Mouse (Mus musculus) ES-Bruce4 (cell line): ENCODE measurements at regions not wholly inside any gene's neighbourhood (a gene's known extent, or its start where the extent isn't known, plus 50 kb on each side); places are given as distances from the start of the nearest gene placed in this dataset.

Experiments
- H3K27ac ChIP-seq: 2 replicates; pipeline ENCODE4 v1.5.1; 2012; ENCODE audit warnings: low read length, inconsistent platforms; ENCODE audit not compliant: insufficient read depth
- H3K27me3 ChIP-seq: 2 replicates; pipeline ENCODE4 v1.6.1; 2012; ENCODE audit warnings: mild to moderate bottlenecking, low read length, inconsistent platforms; ENCODE audit not compliant: control insufficient read depth, poor library complexity, insufficient read depth, severe bottlenecking
- H3K36me3 ChIP-seq: 2 replicates; pipeline ENCODE4 v1.6.1; 2012; ENCODE audit warnings: inconsistent platforms, mild to moderate bottlenecking, low read length, moderate library complexity; ENCODE audit not compliant: control insufficient read depth, poor library complexity, insufficient read depth, severe bottlenecking
- H3K4me1 ChIP-seq: one replicate; pipeline ENCODE4 v1.8.1; 2011; ENCODE audit warnings: low read length; ENCODE audit not compliant: control insufficient read depth, insufficient read depth
- H3K4me3 ChIP-seq: 2 replicates; pipeline ENCODE4 v1.5.1; 2011; ENCODE audit warnings: low read depth, mild to moderate bottlenecking, low read length
- H3K9ac ChIP-seq: 2 replicates; pipeline ENCODE4 v1.6.1; 2012; ENCODE audit warnings: low read depth, mild to moderate bottlenecking, inconsistent platforms; ENCODE audit not compliant: poor library complexity, severe bottlenecking
- H3K9me3 ChIP-seq: replicated peaks from 2 replicates; pipeline ENCODE4 v1.6.1; 2012; ENCODE audit warnings: mild to moderate bottlenecking, low read length, inconsistent platforms; ENCODE audit not compliant: control insufficient read depth, poor library complexity, insufficient read depth, severe bottlenecking
- CTCF ChIP-seq: IDR thresholded peaks from one replicate; pipeline ENCODE4 v1.8.1; 2011; ENCODE audit warnings: low read depth, low read length
- EP300 ChIP-seq: IDR thresholded peaks from 2 replicates; pipeline ENCODE4 v1.6.1; 2011; ENCODE audit warnings: low read depth, low read length; ENCODE audit not compliant: insufficient read depth
- POLR2A ChIP-seq: IDR thresholded peaks from one replicate; pipeline ENCODE4 v1.8.1; 2011; ENCODE audit warnings: low read length; ENCODE audit not compliant: insufficient read depth

DNA sequence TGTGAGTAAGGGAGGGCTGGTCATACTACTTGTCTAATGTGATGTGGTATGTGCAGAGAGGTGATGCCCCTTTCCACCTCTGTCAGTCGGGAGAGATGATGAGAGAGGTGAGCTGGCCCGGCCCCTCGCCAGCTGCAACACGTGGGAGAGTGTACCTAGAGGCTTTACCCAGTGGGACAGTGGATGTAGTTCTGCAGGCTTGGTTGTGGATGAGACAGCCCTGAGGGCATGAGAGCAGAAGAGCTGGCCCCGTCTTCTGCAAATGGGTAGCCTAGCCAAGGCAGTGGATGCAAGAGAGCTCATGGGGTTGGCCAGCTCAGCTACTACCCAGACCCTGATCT lies 88.1 kb upstream of the Gnai1 start:
- Histone ChIP-seq H3K4me1 (no peaks in the 10 kb centered on the region), H3K9ac (no peak overlapping the region), H3K27me3 (no peaks in the 10 kb centered on the region), H3K27ac (no peak overlapping the region), H3K36me3 (no peaks in the 10 kb centered on the region), H3K4me3 (no peak overlapping the region), H3K9me3 (peaks cover 34% of the 10 kb centered on the region)
- no peak for TF ChIP-seq EP300
- TF ChIP-seq CTCF, result no peak
- no peak for TF ChIP-seq POLR2A

DNA sequence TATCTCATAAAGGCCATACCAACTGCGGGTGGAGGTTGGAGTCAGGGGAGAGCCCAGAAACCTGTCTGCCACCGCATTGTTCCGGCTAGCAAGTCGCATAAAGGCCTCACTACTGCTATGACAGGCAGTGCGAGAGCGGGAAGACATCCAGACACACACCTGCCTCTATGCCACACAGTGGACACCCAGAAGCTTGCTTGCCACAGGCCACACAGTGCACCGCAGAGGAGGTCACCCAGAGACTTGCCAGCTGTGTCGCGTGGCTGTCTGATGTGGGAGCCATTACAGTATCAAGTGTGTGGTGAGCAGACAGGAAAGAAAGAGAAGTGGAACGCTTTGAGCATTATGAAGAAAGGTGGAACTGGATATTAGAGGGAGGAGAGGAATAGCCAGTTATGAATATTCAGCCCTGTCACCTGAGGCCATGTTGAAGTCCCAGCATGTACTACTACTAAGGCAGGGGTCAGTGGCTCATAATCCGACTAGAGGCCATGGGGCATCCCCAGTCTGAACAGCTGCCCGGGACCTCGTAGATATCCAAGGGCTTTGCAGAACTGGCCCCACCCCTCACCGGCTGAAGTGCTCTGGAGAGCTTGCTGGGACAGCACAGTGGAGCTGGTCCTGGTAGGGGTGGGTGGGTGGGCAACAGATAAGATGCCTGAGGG lies 87.6 kb upstream of the Gnai1 start:
- H3K4me3 ChIP-seq, result no peak overlapping the region
- H3K27me3 ChIP-seq, result no peaks in the 10 kb centered on the region
- TF ChIP-seq EP300 (no peak), CTCF (no peak), POLR2A (no peak)
- H3K9ac ChIP-seq, result no peak overlapping the region
- H3K9me3 ChIP-seq, result peaks cover 34% of the 10 kb centered on the region
- no peaks in the 10 kb centered on the region for H3K4me1 ChIP-seq
- no peak overlapping the region for H3K27ac ChIP-seq
- H3K36me3 ChIP-seq, result no peaks in the 10 kb centered on the region

DNA sequence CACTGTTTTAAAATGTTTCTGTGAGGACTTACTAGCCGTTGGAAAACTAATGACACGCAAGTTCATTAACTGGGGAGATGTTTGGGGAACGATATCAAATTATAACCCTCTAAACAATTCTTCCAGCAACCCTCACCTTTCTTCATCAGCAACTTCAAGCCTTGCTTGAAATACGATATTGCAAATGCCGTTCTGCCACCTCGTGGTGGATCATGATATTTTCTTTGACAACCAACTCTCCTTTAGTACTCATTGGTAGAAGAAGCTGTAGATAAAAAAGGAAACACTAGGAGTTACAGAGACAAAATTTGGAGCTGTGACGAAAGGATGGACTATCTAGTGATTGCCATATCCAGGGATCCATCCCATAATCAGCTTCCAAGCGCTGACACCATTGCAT lies 85.8 kb upstream of the Gnai1 start:
- Histone ChIP-seq H3K27me3 (no peaks in the 10 kb centered on the region; the same call in 1 of the 2 replicates), H3K36me3 (no peaks in the 10 kb centered on the region), H3K27ac (no peak overlapping the region), H3K4me1 (no peaks in the 10 kb centered on the region), H3K4me3 (no peak overlapping the region), H3K9ac (no peak overlapping the region), H3K9me3 (peaks cover 24% of the 10 kb centered on the region)
- TF ChIP-seq EP300 (no peak), POLR2A (no peak), CTCF (no peak)

DNA sequence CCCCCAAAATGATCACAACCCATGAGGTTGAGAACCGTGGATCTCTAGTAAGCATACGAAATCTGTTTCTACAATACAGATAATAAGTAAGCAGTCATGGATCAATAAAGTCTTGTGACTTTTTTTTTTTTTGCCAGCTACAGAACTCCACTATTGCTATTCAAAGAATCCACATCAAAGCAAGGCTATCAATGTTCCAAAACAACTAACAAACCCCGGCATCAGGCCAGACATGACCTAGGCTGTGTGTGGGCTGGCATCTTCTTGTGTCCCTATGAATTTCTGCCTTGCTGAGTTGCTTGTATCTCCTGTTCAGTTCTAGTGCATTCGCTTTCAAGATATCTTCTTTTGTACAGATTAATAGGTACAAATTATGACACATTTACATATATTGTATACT lies 79.8 kb upstream of the Gnai1 start:
- Histone ChIP-seq H3K27ac (no peak overlapping the region), H3K36me3 (no peaks in the 10 kb centered on the region), H3K27me3 (no peaks in the 10 kb centered on the region; the same call in 1 of the 2 replicates), H3K9ac (no peak overlapping the region), H3K9me3 (no peaks in the 10 kb centered on the region), H3K4me1 (no peaks in the 10 kb centered on the region), H3K4me3 (no peak overlapping the region)
- TF ChIP-seq POLR2A (no peak), CTCF (no peak), EP300 (no peak)

DNA sequence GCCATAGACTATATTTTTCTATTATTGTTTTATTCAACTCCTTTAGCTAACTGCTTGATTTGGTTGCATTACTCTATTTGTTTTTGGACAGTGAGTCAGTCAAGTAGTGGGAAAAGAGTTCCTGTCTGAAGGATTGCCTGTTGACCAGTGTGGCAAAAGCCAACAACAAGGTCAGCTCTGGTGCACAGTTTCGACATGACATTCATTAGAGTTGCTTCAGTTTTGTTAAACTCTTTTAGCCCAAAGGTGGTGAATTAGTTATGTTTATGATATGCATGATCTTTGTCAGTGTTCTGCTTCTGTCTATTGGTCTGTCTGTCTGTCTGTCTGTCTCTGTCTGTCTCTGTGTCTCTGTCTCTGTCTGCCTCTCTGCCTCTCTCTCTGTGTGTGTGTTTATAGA lies 79.1 kb upstream of the Gnai1 start:
- Histone ChIP-seq H3K4me3 (no peak overlapping the region), H3K9me3 (no peaks in the 10 kb centered on the region), H3K36me3 (no peaks in the 10 kb centered on the region), H3K27ac (no peak overlapping the region), H3K9ac (no peak overlapping the region), H3K4me1 (no peaks in the 10 kb centered on the region), H3K27me3 (no peaks in the 10 kb centered on the region; the same call in 1 of the 2 replicates)
- no peak for TF ChIP-seq CTCF
- no peak for TF ChIP-seq EP300
- TF ChIP-seq POLR2A, result no peak

DNA sequence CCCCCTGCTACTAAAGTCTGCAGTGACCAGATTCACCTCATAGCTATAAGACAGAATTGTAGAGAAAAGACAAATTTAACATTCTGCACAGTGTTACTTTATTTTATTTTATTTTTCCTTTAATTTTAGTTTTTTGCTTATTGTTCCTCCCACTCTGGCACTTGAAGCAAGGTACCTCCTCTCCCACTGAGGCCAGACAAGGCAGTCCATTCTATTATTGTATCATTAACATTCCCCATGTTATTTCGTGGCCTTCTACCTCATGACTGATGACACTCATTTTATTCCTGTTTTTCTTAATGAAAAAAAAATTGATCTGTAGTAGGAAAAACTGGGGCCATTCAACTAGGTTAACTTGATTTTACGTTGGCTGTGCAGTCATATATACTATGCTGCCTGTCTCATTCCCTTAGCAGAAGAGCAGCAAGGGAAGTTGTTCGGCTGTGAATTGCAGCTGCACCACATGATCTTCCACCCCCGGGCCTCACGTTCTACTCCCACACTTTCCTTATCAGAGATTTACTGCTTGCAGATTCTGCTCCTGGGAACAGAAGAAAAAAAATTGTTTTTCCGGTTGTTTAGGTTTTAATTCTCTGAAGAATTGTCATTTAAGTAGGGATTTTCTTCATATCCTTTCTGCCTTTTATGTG lies 76.1 kb upstream of the Gnai1 start:
- Histone ChIP-seq H3K4me1 (no peaks in the 10 kb centered on the region), H3K9me3 (no peaks in the 10 kb centered on the region), H3K36me3 (no peaks in the 10 kb centered on the region), H3K27ac (no peak overlapping the region), H3K27me3 (no peaks in the 10 kb centered on the region), H3K4me3 (no peak overlapping the region), H3K9ac (no peak overlapping the region)
- TF ChIP-seq POLR2A (no peak), EP300 (no peak), CTCF (no peak)
